Mouse (Mus musculus) myocyte (in vitro differentiated cells): Measurements from ENCODE around the gene Nradd.

Experiments used
- CEBPB ChIP-seq: IDR thresholded peaks from 2 replicates; pipeline ENCODE4 v1.6.1; 2011; ENCODE audit warnings: mild to moderate bottlenecking, moderate library complexity; ENCODE audit not compliant: poor library complexity, insufficient read depth, severe bottlenecking
- E2F4 ChIP-seq: IDR thresholded peaks from one replicate; pipeline ENCODE4 v1.6.1; 2011; ENCODE audit warnings: mild to moderate bottlenecking, control low read depth, moderate library complexity; ENCODE audit not compliant: insufficient read depth
- MAX ChIP-seq: IDR thresholded peaks from one replicate; pipeline ENCODE4 v1.6.1; 2011; ENCODE audit warnings: low read depth, mild to moderate bottlenecking, control low read depth
- MYOD1 ChIP-seq, 3 experiments: IDR thresholded peaks; one replicate each; pipeline ENCODE4 v1.6.1; 2011; ENCODE audit warnings: control low read depth in 2 of 3, low read depth in 2 of 3, mild to moderate bottlenecking in 2 of 3, moderate library complexity in 1 of 3; ENCODE audit not compliant: insufficient read length in 2 of 3, control insufficient read depth in 1 of 3
- MYOG ChIP-seq, 3 experiments: IDR thresholded peaks; one replicate each; pipeline ENCODE4 v1.6.1; 2011; ENCODE audit warnings: control low read depth in 2 of 3, low read depth in 2 of 3, mild to moderate bottlenecking in 2 of 3; ENCODE audit not compliant: insufficient read length in 2 of 3, control insufficient read depth in 1 of 3, insufficient read depth in 1 of 3
- POLR2A ChIP-seq: IDR thresholded peaks from one replicate; pipeline ENCODE4 v1.6.1; 2011; ENCODE audit warnings: low read depth, mild to moderate bottlenecking, control low read depth, moderate library complexity; ENCODE audit not compliant: insufficient read length
- POLR2AphosphoS2 ChIP-seq: IDR thresholded peaks from one replicate; pipeline ENCODE4 v1.6.1; 2011; ENCODE audit warnings: low read depth, control low read depth; ENCODE audit not compliant: insufficient read length
- REST ChIP-seq: IDR thresholded peaks from one replicate; pipeline ENCODE4 v1.6.1; 2011; ENCODE audit warnings: mild to moderate bottlenecking, control low read depth, moderate library complexity; ENCODE audit not compliant: insufficient read depth, insufficient read length
- TCF12 ChIP-seq: IDR thresholded peaks from one replicate; pipeline ENCODE4 v1.6.1; 2011; ENCODE audit warnings: mild to moderate bottlenecking, control low read depth; ENCODE audit not compliant: poor library complexity, insufficient read depth, severe bottlenecking
- USF1 ChIP-seq: IDR thresholded peaks from one replicate; pipeline ENCODE4 v1.6.1; 2011; ENCODE audit warnings: low read depth, mild to moderate bottlenecking, control low read depth, moderate library complexity

GRCm38 (mm10) chr9:110645219-110645618 lies 21.0 kb upstream of the Nradd start:
- TF ChIP-seq TCF12 (no peak), POLR2A (no peak), MYOG (IDR thresholded peaks at IDR 0.05; ENCODE audit: control insufficient read depth in 1 of 3, insufficient read depth in 1 of 3, insufficient read length in 2 of 3, low read depth in 2 of 3) (no peak), CEBPB (no peak), USF1 (no peak), E2F4 (no peak), MAX (no peak), MYOD1 (IDR thresholded peaks at IDR 0.05; ENCODE audit: control insufficient read depth in 1 of 3, insufficient read length in 2 of 3, low read depth in 2 of 3) (no peak), REST (no peak), POLR2AphosphoS2 (no peak)
